Mouse (Mus musculus): ENCODE data around the gene Sema3f.

The Sema3f gene

DNA sequence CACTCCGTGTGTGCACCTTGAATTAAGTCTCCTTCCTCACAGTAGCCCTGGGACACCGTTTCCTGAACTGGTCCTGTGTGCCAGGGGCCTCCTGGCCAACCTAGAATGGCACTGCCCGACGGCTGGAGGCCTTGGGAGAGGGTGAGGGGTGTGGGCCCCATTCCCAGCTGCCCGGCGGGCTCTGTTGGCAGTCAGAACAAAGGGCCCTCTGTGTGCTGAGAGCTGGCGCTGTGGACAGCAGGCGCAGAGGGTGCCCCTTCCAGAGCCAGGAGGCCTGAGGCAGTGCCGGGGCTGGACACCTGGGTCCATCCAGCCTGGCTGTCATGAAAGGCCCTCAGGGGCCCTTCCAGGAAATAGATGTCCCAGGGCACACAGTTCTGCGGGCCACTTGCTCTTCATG lies 50.7 kb downstream of the Sema3f start:
- DNase-seq, result no peak

DNA sequence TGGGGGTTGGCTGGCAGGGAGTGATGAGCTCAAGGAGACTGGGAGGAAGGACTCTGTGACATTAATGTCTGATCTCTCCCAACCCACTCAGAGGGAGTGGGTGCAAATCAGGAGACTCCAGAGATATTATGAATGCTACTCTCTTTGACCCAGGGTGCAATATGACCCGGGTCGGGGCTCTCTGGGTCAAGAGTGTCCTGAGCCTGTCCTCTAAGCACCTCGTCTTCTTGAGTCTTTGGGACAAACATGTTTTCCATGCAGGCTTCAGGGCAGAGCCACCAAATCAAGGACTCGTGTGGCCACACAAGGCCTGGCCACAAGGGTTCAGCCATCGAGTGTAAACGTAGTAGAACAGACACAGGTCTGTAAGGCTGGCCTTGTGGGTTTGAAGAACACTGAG lies 52.2 kb downstream of the Sema3f start:
- no peak for DNase-seq

DNA sequence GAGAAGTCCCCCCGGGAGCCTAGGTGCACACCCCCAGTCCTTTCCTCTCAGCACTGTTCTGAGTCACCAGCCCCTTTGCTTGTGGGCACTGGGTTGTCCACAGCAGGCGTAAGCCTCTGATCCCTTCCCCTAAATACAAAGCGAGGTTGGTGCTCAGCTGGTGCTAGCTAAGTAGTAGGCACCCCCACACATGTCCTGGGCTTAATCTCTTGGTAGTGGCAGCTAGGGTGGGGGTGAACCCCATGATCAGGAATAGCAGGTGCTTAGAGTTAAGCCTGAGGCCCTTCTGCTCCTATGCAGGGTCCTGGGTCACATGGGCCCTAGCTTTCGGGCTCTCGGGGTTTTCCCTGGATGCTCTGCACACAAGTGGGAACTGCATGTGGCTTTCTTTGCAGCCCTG lies 53.1 kb downstream of the Sema3f start:
- no peak for DNase-seq

DNA sequence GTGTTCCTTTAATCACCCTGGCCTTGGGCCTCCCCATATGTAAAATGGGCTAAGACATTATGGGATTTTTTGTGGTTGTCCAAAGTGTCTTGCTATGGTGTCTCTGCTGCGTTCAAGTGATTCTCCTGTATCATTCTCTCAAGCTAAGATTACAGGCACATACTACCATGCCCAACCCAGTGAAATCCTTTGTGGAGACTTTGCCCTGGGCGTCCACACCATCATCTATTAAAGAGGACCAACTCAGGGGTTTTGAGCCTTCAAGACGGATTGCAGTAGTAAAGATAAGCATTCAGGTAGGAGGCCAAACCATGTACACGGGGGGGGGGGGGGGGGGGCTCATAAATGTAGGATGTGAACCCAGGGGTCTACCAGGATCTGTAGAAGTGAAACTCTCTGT lies 55.7 kb downstream of the Sema3f start:
- DNase-seq, result no peak

- no peak for DNase-seq
Measured at GRCm38 (mm10) chr9:107653474-107653873, 56.8 kb downstream of the Sema3f start.

DNA sequence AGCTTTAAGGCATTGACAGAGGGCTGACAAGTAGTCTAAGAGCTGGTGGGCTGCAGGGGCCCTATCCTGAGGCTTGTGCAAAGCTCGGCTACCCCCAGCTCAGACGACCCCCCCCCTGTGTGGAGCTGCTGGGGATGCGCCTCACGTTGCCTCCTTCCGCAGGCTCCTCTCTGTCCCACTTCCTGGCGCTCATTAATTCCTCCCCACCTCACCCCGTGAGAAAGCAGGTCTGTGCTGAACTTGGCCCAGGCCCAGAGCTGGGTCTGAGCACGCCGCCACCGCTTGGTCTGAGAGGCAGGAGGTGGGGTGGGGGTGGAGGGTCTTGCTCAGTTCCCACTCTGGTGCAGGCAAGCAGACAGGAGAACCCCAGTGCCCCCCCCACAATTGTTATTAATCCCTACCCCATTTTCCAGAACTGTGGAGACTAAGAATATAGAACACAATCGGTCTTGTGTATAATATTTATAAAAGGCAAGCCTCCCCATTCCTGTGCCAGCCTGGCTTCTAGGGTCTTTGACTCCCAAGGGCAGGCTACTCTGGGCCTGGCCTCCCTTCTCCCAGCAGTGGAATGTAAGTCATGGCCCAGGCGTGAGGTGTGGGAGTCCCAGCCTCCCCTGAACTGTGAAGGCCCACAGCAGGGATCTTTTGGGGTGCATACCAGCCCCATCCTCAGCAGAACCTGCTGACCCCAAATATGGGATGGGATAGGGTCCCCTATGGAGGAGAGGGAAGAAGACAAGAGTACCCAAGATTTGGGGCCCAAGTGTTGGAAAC lies 59.4 kb downstream of the Sema3f start:
- DNase-seq, result no peak

DNA sequence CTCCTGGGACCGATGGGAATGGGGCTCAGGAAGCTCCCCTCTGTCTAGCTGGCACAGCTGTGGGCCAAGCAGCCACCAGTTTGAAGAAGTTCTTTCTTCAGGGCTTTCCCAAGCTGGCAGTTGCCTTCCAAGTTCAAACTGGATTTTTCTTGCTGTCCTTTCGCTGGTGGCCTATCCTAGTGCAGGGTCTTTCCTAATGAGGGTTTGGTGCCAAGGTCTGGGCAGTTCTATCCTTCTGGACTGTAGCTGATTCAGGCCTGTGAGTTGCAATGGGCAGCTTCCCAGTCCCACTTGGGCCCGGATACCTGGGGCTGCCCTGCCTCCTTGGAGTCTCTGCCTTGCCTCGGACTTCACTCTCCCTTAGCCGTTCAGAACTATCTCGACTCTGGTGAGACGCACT lies 60.0 kb downstream of the Sema3f start:
- DNase-seq, result no peak

DNA sequence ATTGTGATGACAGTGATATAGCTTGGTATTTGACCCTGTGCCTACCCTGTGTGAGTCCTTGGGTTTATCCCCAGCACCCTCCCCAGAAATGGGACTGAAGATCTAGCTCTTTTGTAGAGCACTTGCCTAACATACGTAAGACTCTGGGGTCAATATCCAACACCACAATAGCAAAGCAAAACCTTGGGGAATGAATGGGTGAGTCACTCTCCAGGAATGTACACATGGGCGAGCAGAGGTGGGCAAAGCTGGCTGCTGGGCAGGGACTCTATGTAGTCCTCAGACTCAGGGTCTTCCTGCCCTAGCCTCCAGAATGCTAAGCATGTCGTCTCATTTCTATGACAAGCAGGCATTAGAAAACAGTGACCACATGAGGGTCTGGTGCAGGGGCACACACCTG lies 61.5 kb downstream of the Sema3f start:
- no peak for DNase-seq

- no peak for DNase-seq
Measured at GRCm38 (mm10) chr9:107646975-107647374, 63.3 kb downstream of the Sema3f start.

DNA sequence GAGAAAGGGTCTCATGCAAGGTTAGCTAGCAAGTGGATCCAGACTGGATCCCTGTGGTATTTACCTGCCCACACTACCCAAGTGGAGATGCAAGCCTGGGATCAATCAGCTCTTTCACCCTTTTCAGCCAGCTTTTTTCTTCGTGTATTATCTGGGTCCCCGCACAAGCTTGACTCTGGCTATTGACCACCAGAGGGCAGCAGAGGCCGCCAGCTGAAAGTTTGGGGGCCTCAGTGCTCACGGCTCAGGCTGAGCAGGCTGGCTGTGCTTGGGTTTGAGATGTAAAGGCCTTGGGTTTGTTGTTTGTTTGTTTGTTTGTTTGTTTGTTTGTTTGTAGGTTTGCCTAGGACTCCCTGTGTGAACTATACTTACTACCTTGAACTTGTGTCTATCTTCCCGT lies 64.7 kb downstream of the Sema3f start:
- peak; percentile 84 for DNase-seq

DNA sequence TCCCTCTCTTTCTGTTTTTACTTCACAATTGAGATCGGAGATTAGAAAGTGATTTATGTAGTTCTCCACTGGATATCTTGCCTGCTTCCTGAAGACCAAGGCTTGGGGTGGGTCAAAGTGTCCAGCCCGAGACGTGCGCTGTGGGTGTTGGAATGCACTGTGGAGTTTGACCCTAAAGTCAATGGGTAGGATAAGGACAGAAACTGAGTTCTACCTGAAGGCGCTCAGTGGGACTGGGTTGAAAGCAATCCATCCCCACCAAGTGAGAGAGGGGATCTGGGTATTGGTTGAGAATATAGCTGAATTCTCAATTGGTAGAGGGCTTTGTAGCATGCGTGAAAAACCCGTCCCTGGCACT lies 65.1 kb downstream of the Sema3f start:
- no peak for DNase-seq

GRCm38 (mm10) chr9:107644495-107645152 lies 65.7 kb downstream of the Sema3f start:
- peak; percentile 94 for DNase-seq

DNA sequence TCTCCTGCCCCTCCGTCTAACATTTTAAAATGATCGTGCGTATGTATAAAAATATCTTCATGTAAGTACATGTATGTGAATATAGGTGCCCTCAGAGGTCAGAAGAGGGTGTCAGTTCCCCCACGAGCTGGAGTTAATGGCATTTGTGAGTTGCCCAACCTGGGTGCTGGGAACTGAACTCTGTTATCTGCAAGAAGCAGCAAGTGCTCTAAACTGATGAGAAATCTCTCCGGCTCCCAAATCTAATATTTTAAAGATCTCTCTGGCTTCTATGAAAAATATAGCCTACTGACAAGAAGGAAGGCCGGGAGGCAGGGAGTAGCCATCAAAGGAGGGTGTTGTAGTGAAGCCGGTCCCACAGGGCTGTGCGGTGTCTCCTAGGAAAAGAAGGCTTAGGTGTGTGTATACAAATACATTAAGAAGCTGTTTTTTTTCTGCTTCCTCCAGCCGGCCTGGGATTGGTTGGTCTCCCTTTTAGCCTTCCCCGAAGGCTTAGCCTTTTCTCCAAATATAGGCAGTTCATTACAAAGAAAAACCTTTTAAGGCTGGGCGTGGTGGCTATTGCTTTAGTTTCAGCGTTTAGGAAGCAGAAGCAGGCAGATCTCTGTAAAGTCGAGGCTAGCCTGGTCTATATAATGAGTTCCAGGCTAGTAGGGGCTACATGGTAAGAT lies 66.6 kb downstream of the Sema3f start:
- DNase-seq, result no peak

DNA sequence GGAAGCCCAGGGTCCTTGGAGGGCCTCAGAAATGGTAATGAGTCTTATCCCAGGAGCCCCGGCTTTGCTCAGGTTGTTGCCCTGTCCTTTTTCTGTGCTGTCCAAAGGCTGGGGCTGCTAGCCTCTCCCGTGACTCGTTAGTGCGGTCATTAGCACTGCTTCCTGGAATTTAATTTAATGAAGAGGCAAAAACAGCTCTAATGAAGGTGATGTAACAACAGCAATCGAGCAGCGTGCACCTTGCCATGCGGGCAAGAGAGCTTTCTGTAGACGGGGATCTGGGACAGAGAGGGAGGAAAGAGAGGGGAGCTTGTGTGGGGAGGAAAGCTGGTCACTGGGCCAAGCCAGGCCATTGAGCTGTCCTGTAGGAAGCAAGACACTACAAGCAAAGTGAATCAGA lies 68.6 kb downstream of the Sema3f start:
- no peak for DNase-seq

- peak; percentile 36 for DNase-seq
Measured at GRCm38 (mm10) chr9:107640257-107640772, 70.0 kb downstream of the Sema3f start.

- DNase-seq, result no peak
Measured at GRCm38 (mm10) chr9:107637070-107637469, 73.2 kb downstream of the Sema3f start.

DNA sequence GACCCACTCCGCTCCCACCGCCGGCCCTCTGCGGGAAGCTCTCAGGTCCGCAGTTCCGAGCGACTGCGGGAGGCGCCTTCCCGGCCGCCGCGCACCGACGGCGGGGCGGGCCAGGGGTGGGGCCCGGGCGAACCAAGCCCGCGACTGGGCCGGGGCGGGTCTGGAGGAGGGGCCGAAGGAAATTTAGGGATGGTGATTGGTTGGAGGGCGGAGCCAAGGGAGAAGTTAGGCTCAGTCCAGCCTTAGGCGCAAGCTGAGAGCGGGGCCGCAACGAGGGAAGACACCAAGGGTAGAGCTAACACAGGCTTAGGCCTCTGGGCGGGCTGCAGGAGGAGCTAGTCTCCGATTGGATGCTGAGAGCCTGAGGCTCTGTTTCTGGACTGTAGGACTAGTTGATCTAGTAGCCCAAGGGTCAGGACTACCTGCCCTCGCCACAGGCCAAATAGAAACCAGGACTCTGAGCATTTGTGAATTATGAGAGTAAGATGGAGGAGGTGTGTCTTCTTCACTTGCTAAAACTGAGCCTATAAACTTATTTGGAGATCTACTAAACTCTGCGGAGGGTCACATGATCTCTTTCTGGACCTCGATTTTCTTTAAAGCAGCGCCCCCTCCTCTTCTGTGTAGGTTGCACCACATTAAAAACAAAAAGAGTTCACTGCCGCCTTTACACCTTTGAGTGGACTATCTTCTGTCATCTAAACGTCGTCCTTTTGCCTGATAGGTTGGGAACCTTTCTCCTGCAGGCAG lies 74.8 kb downstream of the Sema3f start, which contains the start of gene Gnai2:
Gnai2 (minus strand) TSS at position 89 of the 750 bp plus-strand sequence.
- peak; percentile 98 for DNase-seq

GRCm38 (mm10) chr9:107634406-107635278 lies 75.6 kb downstream of the Sema3f start:
- no peak for DNase-seq

GRCm38 (mm10) chr9:107633661-107634405 lies 76.4 kb downstream of the Sema3f start:
- DNase-seq, result peak; percentile 32

DNA sequence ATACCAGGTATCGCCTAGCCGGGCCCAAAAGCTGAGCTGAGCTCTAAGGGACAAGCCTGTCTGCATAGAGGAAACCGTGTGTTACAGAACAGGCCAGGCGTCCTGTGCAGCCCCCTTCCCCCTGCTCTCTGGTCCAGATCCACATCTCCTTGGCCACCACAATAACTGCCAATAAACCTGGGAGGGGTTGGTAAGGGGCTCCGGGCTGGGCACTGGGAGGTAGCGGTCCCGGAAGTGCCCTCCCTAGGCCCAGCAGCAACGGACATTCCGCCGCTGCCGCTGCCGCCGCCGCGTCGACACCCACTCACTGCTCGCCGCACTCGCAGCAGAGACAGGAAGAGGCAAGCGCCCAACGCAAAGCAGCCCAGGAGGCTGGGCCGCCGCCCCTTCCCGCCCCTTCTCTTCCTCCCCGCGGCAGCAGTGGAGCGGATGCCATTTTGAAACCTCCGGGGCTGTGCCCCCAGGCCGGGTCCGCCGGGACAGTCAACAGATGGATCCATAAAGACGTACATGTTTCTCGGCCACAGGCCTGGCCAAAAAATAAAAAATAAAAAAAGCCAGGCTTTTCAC lies 77.1 kb downstream of the Sema3f start:
- DNase-seq, result peak; percentile 87

DNA sequence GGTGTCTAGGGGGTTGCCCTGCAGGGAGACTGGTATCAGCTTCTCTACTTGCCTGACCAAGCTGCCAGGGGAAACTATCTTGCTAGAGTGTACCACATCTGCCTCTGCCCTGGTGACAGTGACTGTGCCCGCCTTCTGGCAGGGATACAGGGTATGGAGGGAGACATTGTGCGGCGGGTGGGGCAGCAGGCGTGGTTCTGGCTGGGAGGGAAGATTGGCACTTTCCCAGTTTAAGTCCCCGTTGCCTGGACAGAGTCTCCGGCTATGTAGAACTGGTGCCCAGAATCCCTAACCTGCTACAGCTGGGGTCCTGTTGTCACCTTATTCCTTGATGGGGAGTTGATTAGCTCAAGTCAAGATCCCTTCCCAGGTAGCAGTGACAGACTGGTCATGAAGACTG lies 77.8 kb downstream of the Sema3f start:
- DNase-seq, result peak; percentile 74
